Mouse (Mus musculus) T-helper 1 cell (primary cell): ENCODE measurements around the gene Elovl6.

Experiments used
- in situ Hi-C: fragments of 300-600 bp; cut with MboI, MseI; formaldehyde crosslinking; loops from one replicate; pipeline ENCODE4 v1.15.1; 2025; ENCODE audit warnings: high pct_unique_total_duplicates

Elovl6 gene

GRCm38 (mm10) chr3:129541456-129541855, 9.3 kb downstream of the Elovl6 start:
- in situ Hi-C loops, result no loop called here

- in situ Hi-C loops, result no loop called here
Observed at GRCm38 (mm10) chr3:129543376-129543775, 11.2 kb downstream of the Elovl6 start.

GRCm38 (mm10) chr3:129544217-129544616, 12.1 kb downstream of the Elovl6 start:
- in situ Hi-C loops, result no loop called here

- in situ Hi-C loops, result no loop called here
Observed at GRCm38 (mm10) chr3:129545228-129545627, 13.1 kb downstream of the Elovl6 start.

- in situ Hi-C loops, result no loop called here
Observed at GRCm38 (mm10) chr3:129545801-129546200, 13.6 kb downstream of the Elovl6 start.

- in situ Hi-C loops, result no loop called here
Observed at GRCm38 (mm10) chr3:129547837-129548435, 15.8 kb downstream of the Elovl6 start.

GRCm38 (mm10) chr3:129548760-129549159, 16.6 kb downstream of the Elovl6 start:
- in situ Hi-C loops, result no loop called here

GRCm38 (mm10) chr3:129549546-129549945, 17.4 kb downstream of the Elovl6 start:
- in situ Hi-C loops, result no loop called here

- in situ Hi-C loops, result no loop called here
Observed at GRCm38 (mm10) chr3:129551581-129552290, 19.6 kb downstream of the Elovl6 start.

GRCm38 (mm10) chr3:129552370-129552769, 20.2 kb downstream of the Elovl6 start:
- in situ Hi-C loops, result no loop called here

- in situ Hi-C loops, result no loop called here
Observed at GRCm38 (mm10) chr3:129553173-129553572, 21.0 kb downstream of the Elovl6 start.

GRCm38 (mm10) chr3:129553661-129554060, 21.5 kb downstream of the Elovl6 start:
- in situ Hi-C loops, result no loop called here

GRCm38 (mm10) chr3:129554436-129554835, 22.3 kb downstream of the Elovl6 start:
- in situ Hi-C loops, result no loop called here

GRCm38 (mm10) chr3:129557048-129557447, 24.9 kb downstream of the Elovl6 start:
- in situ Hi-C loops, result no loop called here

- in situ Hi-C loops, result no loop called here
Observed at GRCm38 (mm10) chr3:129557566-129557965, 25.4 kb downstream of the Elovl6 start.

- in situ Hi-C loops, result no loop called here
Observed at GRCm38 (mm10) chr3:129558016-129558955, 26.1 kb downstream of the Elovl6 start.

- in situ Hi-C loops, result no loop called here
Observed at GRCm38 (mm10) chr3:129560068-129560467, 27.9 kb downstream of the Elovl6 start.

GRCm38 (mm10) chr3:129561011-129561410, 28.9 kb downstream of the Elovl6 start:
- in situ Hi-C loops, result no loop called here

GRCm38 (mm10) chr3:129561853-129562252, 29.7 kb downstream of the Elovl6 start:
- in situ Hi-C loops, result no loop called here

- in situ Hi-C loops, result no loop called here
Observed at GRCm38 (mm10) chr3:129562411-129562810, 30.3 kb downstream of the Elovl6 start.

- in situ Hi-C loops, result no loop called here
Observed at GRCm38 (mm10) chr3:129563807-129564206, 31.7 kb downstream of the Elovl6 start.

- in situ Hi-C loops, result no loop called here
Observed at GRCm38 (mm10) chr3:129564852-129565251, 32.7 kb downstream of the Elovl6 start.
